Mouse (Mus musculus): Measurements from ENCODE around the gene Gm11011.

Gm11011 gene

GRCm38 (mm10) chr2:169589697-169590096, 2.2 kb upstream of the Gm11011 start:
- DNase-seq (ENCODE audit: low read depth, low spot score): no peak

GRCm38 (mm10) chr2:169586688-169587087, 857 bp downstream of the Gm11011 start:
- no peak for DNase-seq (ENCODE audit: low read depth, low spot score)

- no peak for DNase-seq (ENCODE audit: low read depth, low spot score)
Observed at GRCm38 (mm10) chr2:169585631-169586285, 1.8 kb downstream of the Gm11011 start.

- no peak for DNase-seq (ENCODE audit: low read depth, low spot score)
Observed at GRCm38 (mm10) chr2:169584745-169585456, 2.6 kb downstream of the Gm11011 start.

GRCm38 (mm10) chr2:169583476-169583875, 4.1 kb downstream of the Gm11011 start:
- no peak for DNase-seq (ENCODE audit: low read depth, low spot score)

GRCm38 (mm10) chr2:169577508-169578196, 9.9 kb downstream of the Gm11011 start:
- DNase-seq (ENCODE audit: low read depth, low spot score): no peak

- no peak for DNase-seq (ENCODE audit: low read depth, low spot score)
Observed at GRCm38 (mm10) chr2:169570063-169570462, 17.5 kb downstream of the Gm11011 start.

GRCm38 (mm10) chr2:169566159-169566558, 21.4 kb downstream of the Gm11011 start:
- DNase-seq (ENCODE audit: low read depth, low spot score): no peak

GRCm38 (mm10) chr2:169565751-169566150, 21.8 kb downstream of the Gm11011 start:
- no peak for DNase-seq (ENCODE audit: low read depth, low spot score)

GRCm38 (mm10) chr2:169545674-169546073, 41.9 kb downstream of the Gm11011 start:
- DNase-seq (ENCODE audit: low read depth, low spot score): no peak

- DNase-seq (ENCODE audit: low read depth, low spot score): no peak
Observed at GRCm38 (mm10) chr2:169538906-169539305, 48.6 kb downstream of the Gm11011 start.
